Mouse (Mus musculus): ENCODE data around the gene Trem3. TPM values are rescaled to one million over a fixed set of nuclear protein-coding genes. Genes with fewer than 3 reads are reported as not detected.

The Trem3 gene
- polyA plus RNA-seq (2021) = 0.06 TPM

- H3K27me3 ChIP-seq = no peaks in the 10 kb centered on the region
- in situ Hi-C loops (cut with MboI; ENCODE audit: low pct_unique_long_range_greater_than_20kb) = no loop called here
- TF ChIP-seq CTCF (IDR thresholded peaks at IDR 0.05) = no peak
- no peak for DNase-seq (ENCODE audit: low read depth, low spot score)
- ATAC-seq = no peak
- CTCF ChIA-PET = no interaction called here
- POLR2A ChIA-PET = no interaction called here
Observed at GRCm38 (mm10) chr17:48247221-48247928, at the start of gene Trem3. Gene Trem3 (plus strand): TSS chr17:48247777.

DNA sequence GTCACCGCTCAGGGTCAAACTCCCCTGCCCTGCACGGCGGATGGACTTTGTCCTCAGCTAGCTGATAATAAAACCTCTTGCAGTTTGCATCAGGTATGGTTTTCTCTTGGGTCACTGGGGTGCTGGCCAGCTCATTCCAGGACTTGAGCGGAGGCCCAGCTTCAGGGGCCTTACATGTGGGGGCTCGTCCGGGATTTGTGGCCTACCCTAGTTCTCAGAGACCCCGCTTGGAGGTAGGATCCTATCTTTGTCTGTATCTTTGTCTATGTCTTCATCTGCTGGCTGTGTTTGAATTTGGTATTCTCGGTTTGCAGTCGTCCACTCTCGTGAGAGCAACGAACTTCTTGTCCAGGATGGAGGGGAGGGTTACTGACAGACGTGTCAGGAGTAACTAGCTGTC lies 44.5 kb upstream of the Trem3 start:
- in situ Hi-C loops (cut with MboI; ENCODE audit: low pct_unique_long_range_greater_than_20kb) = no loop called here
- POLR2A ChIA-PET = no interaction called here
- TF ChIP-seq CTCF (IDR thresholded peaks at IDR 0.05) = no peak
- CTCF ChIA-PET = no interaction called here
- no peak for ATAC-seq
- DNase-seq (ENCODE audit: low read depth, low spot score) = no peak
- H3K27me3 ChIP-seq = no peaks in the 10 kb centered on the region

GRCm38 (mm10) chr17:48212596-48212995 lies 35.0 kb upstream of the Trem3 start:
- no peaks in the 10 kb centered on the region for H3K27me3 ChIP-seq
- in situ Hi-C loops (cut with MboI; ENCODE audit: low pct_unique_long_range_greater_than_20kb) = no loop called here
- ChIA-PET CTCF (no interaction called here), POLR2A (no interaction called here)
- no peak for DNase-seq (ENCODE audit: low read depth, low spot score)
- no peak for ATAC-seq
- no peak for TF ChIP-seq CTCF (IDR thresholded peaks at IDR 0.05)

DNA sequence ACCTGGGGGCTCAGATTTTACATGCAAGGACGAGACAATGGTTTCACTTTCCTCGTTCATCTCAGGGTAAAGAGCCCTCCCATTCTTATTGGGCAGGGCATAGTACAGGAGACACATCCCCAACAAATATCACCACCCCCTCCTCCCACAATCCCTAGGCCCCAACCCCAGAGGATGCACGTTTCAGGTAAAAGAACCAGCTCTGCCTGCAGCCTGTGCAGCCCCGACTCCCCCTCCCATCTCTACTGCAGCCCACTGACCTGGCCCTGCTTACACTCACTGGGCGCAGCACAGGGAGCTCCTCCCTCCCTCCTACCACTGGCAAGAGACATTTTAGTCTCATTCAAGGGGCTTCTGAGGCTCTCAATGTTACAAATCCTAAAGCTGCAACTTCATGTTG lies 34.1 kb upstream of the Trem3 start:
- in situ Hi-C loops (cut with MboI; ENCODE audit: low pct_unique_long_range_greater_than_20kb) = no loop called here
- ChIA-PET CTCF (no interaction called here), POLR2A (no interaction called here)
- no peak for TF ChIP-seq CTCF (IDR thresholded peaks at IDR 0.05)
- no peak for ATAC-seq
- no peak for DNase-seq (ENCODE audit: low read depth, low spot score)
- no peaks in the 10 kb centered on the region for H3K27me3 ChIP-seq

GRCm38 (mm10) chr17:48215429-48215828 lies 32.1 kb upstream of the Trem3 start:
- no peak for TF ChIP-seq CTCF (IDR thresholded peaks at IDR 0.05)
- POLR2A ChIA-PET = no interaction called here
- no peak for ATAC-seq
- no peaks in the 10 kb centered on the region for H3K27me3 ChIP-seq
- in situ Hi-C loops (cut with MboI; ENCODE audit: low pct_unique_long_range_greater_than_20kb) = no loop called here
- no peak for DNase-seq (ENCODE audit: low read depth, low spot score)
- CTCF ChIA-PET = no interaction called here

GRCm38 (mm10) chr17:48230680-48231079 lies 16.9 kb upstream of the Trem3 start:
- DNase-seq (ENCODE audit: low read depth, low spot score) = no peak
- no peak for TF ChIP-seq CTCF (IDR thresholded peaks at IDR 0.05)
- ChIA-PET CTCF (no interaction called here), POLR2A (no interaction called here)
- ATAC-seq = no peak
- in situ Hi-C loops (cut with MboI; ENCODE audit: low pct_unique_long_range_greater_than_20kb) = no loop called here
- no peaks in the 10 kb centered on the region for H3K27me3 ChIP-seq

DNA sequence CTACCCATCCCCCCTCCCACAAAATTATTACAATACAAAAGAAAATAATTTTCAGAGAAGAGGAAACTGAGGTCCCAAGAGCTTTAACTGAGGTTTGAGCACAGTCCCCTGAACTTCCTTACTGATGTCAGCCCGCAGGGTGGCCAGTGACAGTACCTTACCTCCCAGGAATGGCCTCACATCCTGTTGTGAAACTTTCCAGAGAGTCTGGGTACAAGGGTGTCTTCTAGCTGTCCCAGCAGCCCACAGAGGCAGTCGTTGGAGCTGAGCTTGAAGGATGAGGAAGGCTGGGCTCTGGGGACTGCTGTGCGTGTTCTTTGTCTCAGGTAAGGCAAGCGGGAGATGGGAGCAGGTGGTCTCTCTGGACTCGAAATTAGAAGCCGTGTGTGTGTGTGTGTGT lies 15.1 kb upstream of the Trem3 start, which contains the start of gene Trem1:
Trem1 (plus strand) TSS at position 251 of the 400 bp plus-strand sequence.
- TF ChIP-seq CTCF (IDR thresholded peaks at IDR 0.05) = no peak
- ChIA-PET POLR2A (no interaction called here), CTCF (no interaction called here)
- ATAC-seq (no peak), DNase-seq (ENCODE audit: low read depth, low spot score) (no peak)
- H3K27me3 ChIP-seq = no peaks in the 10 kb centered on the region
- in situ Hi-C loops (cut with MboI; ENCODE audit: low pct_unique_long_range_greater_than_20kb) = no loop called here

DNA sequence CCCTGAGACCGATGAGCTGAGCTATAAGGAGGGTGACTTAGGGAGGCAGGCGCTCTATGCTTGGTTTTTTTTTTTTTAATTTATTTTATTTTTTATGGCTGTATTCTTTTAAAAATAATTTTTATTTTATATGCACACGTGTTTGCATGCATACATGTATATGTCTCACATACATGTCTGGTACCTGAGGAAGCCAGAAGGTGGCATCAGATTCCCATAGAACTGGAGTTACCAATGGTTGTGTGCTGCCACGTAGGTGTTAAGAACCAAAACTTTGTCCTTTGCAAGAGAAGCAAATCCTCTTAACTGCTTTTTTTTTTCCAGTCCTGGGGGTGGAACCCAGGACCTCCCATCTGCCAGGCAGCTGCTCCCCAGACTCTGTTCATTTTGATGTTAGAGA lies 13.8 kb upstream of the Trem3 start:
- TF ChIP-seq CTCF (IDR thresholded peaks at IDR 0.05) = no peak
- CTCF ChIA-PET = interaction anchor here (1.2 kb wide), 1 partner anchor 103 kb away, joined by 4 read pairs; no protein-coding TSS in a partner anchor

DNA sequence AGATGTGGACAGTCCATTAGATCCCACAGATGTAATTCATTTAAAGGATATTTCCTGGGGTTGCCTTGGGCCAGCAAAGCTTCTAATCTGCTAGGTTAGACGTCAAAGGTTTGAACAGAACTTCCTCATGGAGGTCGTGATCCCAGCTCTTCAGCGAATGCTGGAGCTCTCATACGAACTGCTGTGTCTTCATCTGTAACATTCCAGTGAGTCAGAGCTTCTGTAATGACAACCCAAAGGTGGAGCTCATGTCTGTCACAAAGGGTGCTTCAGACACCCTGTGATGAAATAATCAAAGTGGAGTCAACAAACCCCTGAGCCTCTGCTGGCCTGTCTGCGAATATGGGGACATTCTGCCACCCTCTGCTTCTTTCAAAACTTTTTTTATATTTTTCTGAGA lies 13.0 kb upstream of the Trem3 start:
- peaks cover 5% of the 10 kb centered on the region for H3K27me3 ChIP-seq
- DNase-seq (ENCODE audit: low read depth, low spot score) (no peak), ATAC-seq (peak; percentile 26)
- in situ Hi-C loops (cut with MboI; ENCODE audit: low pct_unique_long_range_greater_than_20kb) = no loop called here
- ChIA-PET POLR2A (no interaction called here), CTCF (interaction anchor here (1.2 kb wide), 1 partner anchor 102 kb away, joined by 4 read pairs; no protein-coding TSS in a partner anchor)
- TF ChIP-seq CTCF (IDR thresholded peaks at IDR 0.05) = no peak

More for the DNA sequence above, 13.8 kb upstream of the Trem3 start:
- ATAC-seq (no peak), DNase-seq (ENCODE audit: low read depth, low spot score) (no peak)
- H3K27me3 ChIP-seq = peaks cover 4% of the 10 kb centered on the region
- POLR2A ChIA-PET = no interaction called here
- in situ Hi-C loops (cut with MboI; ENCODE audit: low pct_unique_long_range_greater_than_20kb) = no loop called here

GRCm38 (mm10) chr17:48235773-48236370 lies 11.7 kb upstream of the Trem3 start:
- peaks cover 5% of the 10 kb centered on the region for H3K27me3 ChIP-seq
- TF ChIP-seq CTCF (IDR thresholded peaks at IDR 0.05) = no peak
- ChIA-PET POLR2A (no interaction called here), CTCF (no interaction called here)
- in situ Hi-C loops (cut with MboI; ENCODE audit: low pct_unique_long_range_greater_than_20kb) = no loop called here
- ATAC-seq (no peak), DNase-seq (ENCODE audit: low read depth, low spot score) (no peak)

DNA sequence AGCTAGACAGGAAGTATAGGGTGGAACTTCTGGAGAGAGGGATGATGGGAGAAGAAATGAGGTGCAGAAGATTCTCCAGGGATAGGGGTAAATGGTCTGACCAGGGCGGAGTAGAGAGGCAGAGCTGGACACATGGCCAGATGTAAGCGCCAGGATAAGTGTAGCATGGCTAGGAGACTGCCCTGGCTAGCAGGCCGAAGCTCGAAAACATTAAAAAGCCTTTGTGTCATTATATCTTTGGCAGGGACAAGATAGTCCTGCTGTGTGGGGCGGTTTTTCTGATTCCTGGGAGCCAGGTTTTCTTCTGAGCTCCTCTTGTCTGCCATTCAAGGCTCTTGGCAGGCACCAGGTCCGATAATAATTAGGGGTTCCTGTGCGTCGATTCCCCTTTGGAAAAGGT lies 10.0 kb upstream of the Trem3 start:
- in situ Hi-C loops (cut with MboI; ENCODE audit: low pct_unique_long_range_greater_than_20kb) = no loop called here
- peaks cover 5% of the 10 kb centered on the region for H3K27me3 ChIP-seq
- TF ChIP-seq CTCF (IDR thresholded peaks at IDR 0.05) = no peak
- no peak for DNase-seq (ENCODE audit: low read depth, low spot score)
- ChIA-PET POLR2A (no interaction called here), CTCF (no interaction called here)
- no peak for ATAC-seq

DNA sequence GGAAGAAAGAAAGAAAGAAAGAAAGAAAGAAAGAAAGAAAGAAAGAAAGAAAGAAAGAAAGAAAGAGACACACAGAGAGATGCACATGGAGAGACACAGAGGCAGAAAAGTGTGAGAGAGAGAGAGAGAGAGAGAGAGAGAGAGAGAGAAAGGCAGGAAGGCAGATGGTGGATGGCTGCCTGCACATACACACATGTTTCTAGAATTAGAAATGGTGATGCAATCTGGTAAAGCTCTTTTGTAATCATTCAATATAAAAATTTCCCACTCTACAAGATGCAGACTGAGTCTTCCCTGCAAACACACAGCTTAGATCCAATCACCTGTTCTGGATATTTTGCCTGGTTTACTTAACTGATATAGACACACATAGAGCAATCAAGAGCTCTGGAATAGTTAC lies 1.5 kb downstream of the Trem3 start:
- DNase-seq (ENCODE audit: low read depth, low spot score) (no peak), ATAC-seq (no peak)
- CTCF ChIA-PET = no interaction called here
- TF ChIP-seq CTCF (IDR thresholded peaks at IDR 0.05) = no peak
- no peaks in the 10 kb centered on the region for H3K27me3 ChIP-seq
- POLR2A ChIA-PET = no interaction called here
- in situ Hi-C loops (cut with MboI; ENCODE audit: low pct_unique_long_range_greater_than_20kb) = no loop called here
